Mouse (Mus musculus) G1E (cell line): Measurements from ENCODE around the gene Prss48. TPM values are rescaled to one million over a fixed set of nuclear protein-coding genes. Genes with fewer than 3 reads are reported as not detected.

ENCODE experiments used
- ATAC-seq: 2 replicates; pipeline ENCODE4 v1.8.0; 2016; ENCODE audit warnings: mild to moderate bottlenecking; ENCODE audit not compliant: insufficient number of reproducible peaks, poor library complexity, low FRiP score, severe bottlenecking; ENCODE audit errors: extremely low read depth
- DNase-seq: peaks from one replicate; pipeline ENCODE4 v3.0.0; 2012; ENCODE audit warnings: low spot score
- H3K27me3 ChIP-seq: 2 replicates; pipeline ENCODE4 v1.6.1; 2012; ENCODE audit warnings: mild to moderate bottlenecking, low read length, inconsistent platforms; ENCODE audit not compliant: insufficient read depth
- H3K36me3 ChIP-seq: replicated peaks from 2 replicates; pipeline ENCODE3; 2012; ENCODE audit warnings: mild to moderate bottlenecking, inconsistent platforms
- H3K4me1 ChIP-seq: 2 replicates; pipeline ENCODE4 v1.6.1; 2012; ENCODE audit warnings: low read depth, low read length, inconsistent platforms, mixed read lengths; ENCODE audit not compliant: insufficient read depth
- H3K4me3 ChIP-seq: 2 replicates; pipeline ENCODE4 v1.5.1; 2012; ENCODE audit warnings: low read depth, mild to moderate bottlenecking, inconsistent platforms, low read length, moderate library complexity, mixed read lengths
- H3K9me3 ChIP-seq: replicated peaks from 2 replicates; pipeline ENCODE4 v1.6.1; 2012; ENCODE audit warnings: inconsistent platforms
- CTCF ChIP-seq: IDR thresholded peaks from 2 replicates; pipeline ENCODE4 v1.5.1; 2012; ENCODE audit warnings: low read depth, low read length, inconsistent platforms, mixed read lengths
- GATA1 ChIP-seq: IDR thresholded peaks from 2 replicates; pipeline ENCODE4 v1.6.1; 2012; ENCODE audit warnings: borderline replicate concordance, low read length, inconsistent platforms, mixed read lengths
- GATA2 ChIP-seq: IDR thresholded peaks from 2 replicates; pipeline ENCODE4 v1.6.1; 2012; ENCODE audit warnings: low read depth, low read length, inconsistent platforms, borderline replicate concordance
- POLR2AphosphoS5 ChIP-seq: IDR thresholded peaks from 2 replicates; pipeline ENCODE4 v1.6.1; 2012; ENCODE audit warnings: low read depth, low read length, inconsistent platforms; ENCODE audit not compliant: insufficient replicate concordance
- TAL1 ChIP-seq: conservative IDR thresholded peaks from 2 replicates; pipeline ENCODE4 v1.6.1; 2012; ENCODE audit warnings: low read depth, low read length, inconsistent platforms, mixed read lengths
- polyA plus RNA-seq: library from polyadenylated mRNA; stranded (reverse); fragments of >175 nt; gene quantifications from 2 replicates; pipeline ENCODE4 v1.2.3, GENCODE M21; 2012
- total RNA-seq, 2 experiments: library from RNA; stranded (forward) in 1 of 2; stranded (reverse) in 1 of 2; fragments of 200-1000 nt in 1 of 2; fragments of >200 nt in 1 of 2; fragmentation: Nextera tagmentation in 1 of 2; gene quantifications; 2 replicates each; pipeline ENCODE4 v1.2.3; 2014 to 2017

The Prss48 gene
- total and polyA plus RNA-seq, 3 experiments, result not detected

- Histone ChIP-seq H3K4me1 (no peaks in the 10 kb centered on the region), H3K9me3 (no peaks in the 10 kb centered on the region), H3K4me3 (no peak overlapping the region), H3K36me3 (no peaks in the 10 kb centered on the region), H3K27me3 (peaks cover 2% of the 10 kb centered on the region; the same call in 1 of the 2 replicates)
- ATAC-seq (no peak), DNase-seq (no peak)
- TF ChIP-seq POLR2AphosphoS5 (no peak), TAL1 (no peak), GATA1 (no peak), GATA2 (no peak), CTCF (no peak)
Observed at GRCm38 (mm10) chr3:86020921-86021650, 18.8 kb upstream of the Prss48 start.

GRCm38 (mm10) chr3:86017484-86017883 is 15.2 kb upstream of the Prss48 start:
- H3K4me3 ChIP-seq, result no peak overlapping the region
- no peak for TF ChIP-seq GATA1
- TF ChIP-seq TAL1, result no peak
- no peak for TF ChIP-seq POLR2AphosphoS5
- no peak for TF ChIP-seq CTCF
- no peak for TF ChIP-seq GATA2
- DNase-seq (no peak), ATAC-seq (no peak)
- no peaks in the 10 kb centered on the region for H3K9me3 ChIP-seq
- no peaks in the 10 kb centered on the region for H3K4me1 ChIP-seq
- no peaks in the 10 kb centered on the region for H3K36me3 ChIP-seq
- H3K27me3 ChIP-seq, result peaks cover 4% of the 10 kb centered on the region; the same call in 1 of the 2 replicates

GRCm38 (mm10) chr3:86016965-86017364 is 14.7 kb upstream of the Prss48 start:
- peaks cover 4% of the 10 kb centered on the region; the same call in 1 of the 2 replicates for H3K27me3 ChIP-seq
- H3K4me1 ChIP-seq, result no peaks in the 10 kb centered on the region
- no peaks in the 10 kb centered on the region for H3K9me3 ChIP-seq
- no peak for ATAC-seq
- DNase-seq, result no peak
- TF ChIP-seq GATA1 (no peak), POLR2AphosphoS5 (no peak), TAL1 (no peak), CTCF (no peak)
- no peaks in the 10 kb centered on the region for H3K36me3 ChIP-seq
- H3K4me3 ChIP-seq, result no peak overlapping the region

GRCm38 (mm10) chr3:86013837-86014236 is 11.5 kb upstream of the Prss48 start:
- no peak for DNase-seq
- TF ChIP-seq GATA2 (no peak), TAL1 (no peak), POLR2AphosphoS5 (no peak), GATA1 (no peak), CTCF (no peak)
- H3K4me1 ChIP-seq, result no peaks in the 10 kb centered on the region
- H3K36me3 ChIP-seq, result no peaks in the 10 kb centered on the region
- peaks cover 6% of the 10 kb centered on the region; the same call in 1 of the 2 replicates for H3K27me3 ChIP-seq
- no peak for ATAC-seq
- no peaks in the 10 kb centered on the region for H3K9me3 ChIP-seq
- H3K4me3 ChIP-seq, result no peak overlapping the region

- DNase-seq (no peak), ATAC-seq (no peak)
- H3K9me3 ChIP-seq, result no peaks in the 10 kb centered on the region
- H3K27me3 ChIP-seq, result peaks cover 10% of the 10 kb centered on the region; the same call in 1 of the 2 replicates
- no peaks in the 10 kb centered on the region for H3K4me1 ChIP-seq
- no peak overlapping the region for H3K4me3 ChIP-seq
- TF ChIP-seq TAL1, result no peak
- no peak for TF ChIP-seq CTCF
- TF ChIP-seq POLR2AphosphoS5, result no peak
- no peak for TF ChIP-seq GATA2
- no peak for TF ChIP-seq GATA1
- no peaks in the 10 kb centered on the region for H3K36me3 ChIP-seq
Observed at GRCm38 (mm10) chr3:86011833-86012232, 9.5 kb upstream of the Prss48 start.

- Histone ChIP-seq H3K4me3 (no peak overlapping the region), H3K27me3 (peaks cover 10% of the 10 kb centered on the region; the same call in 1 of the 2 replicates), H3K36me3 (no peaks in the 10 kb centered on the region), H3K9me3 (no peaks in the 10 kb centered on the region), H3K4me1 (no peaks in the 10 kb centered on the region)
- DNase-seq, result no peak
- TF ChIP-seq TAL1 (no peak), CTCF (no peak), GATA2 (no peak), POLR2AphosphoS5 (no peak), GATA1 (no peak)
- ATAC-seq, result no peak
Observed at GRCm38 (mm10) chr3:86011373-86011772, 9.1 kb upstream of the Prss48 start.
